Mouse (Mus musculus) erythroblast, embryonic 14.5 days (primary cell): ENCODE measurements around the gene Zfp148. TPM values are rescaled to one million over a fixed set of nuclear protein-coding genes. Genes with fewer than 3 reads are reported as not detected.
"Not testable (repeated sequence)": the region's sequence is repeated elsewhere in the genome, so short reads cannot be mapped to it uniquely, and the experiment has no call there.

Experiments used
- H3K27me3 ChIP-seq: 2 replicates; pipeline ENCODE4 v1.6.1; 2012; ENCODE audit warnings: inconsistent platforms; ENCODE audit not compliant: control insufficient read depth
- H3K36me3 ChIP-seq: 2 replicates; pipeline ENCODE4 v1.6.1; 2012; ENCODE audit warnings: mild to moderate bottlenecking, inconsistent platforms; ENCODE audit not compliant: control insufficient read depth
- H3K4me1 ChIP-seq: 2 replicates; pipeline ENCODE4 v1.6.1; 2012; ENCODE audit warnings: inconsistent platforms; ENCODE audit not compliant: control insufficient read depth
- H3K4me3 ChIP-seq: replicated peaks from 2 replicates; pipeline ENCODE3; 2012; ENCODE audit warnings: moderate library complexity, mild to moderate bottlenecking, inconsistent platforms
- H3K9me3 ChIP-seq: 2 replicates; pipeline ENCODE4 v1.6.1; 2012; ENCODE audit warnings: low read length, inconsistent platforms, mixed read lengths; ENCODE audit not compliant: control insufficient read depth
- GATA1 ChIP-seq: IDR thresholded peaks from 2 replicates; pipeline ENCODE4 v1.6.1; 2012; ENCODE audit warnings: low read length, inconsistent platforms, mixed read lengths
- TAL1 ChIP-seq: IDR thresholded peaks from 3 replicates; pipeline ENCODE4 v1.6.1; 2012; ENCODE audit warnings: low read length, inconsistent platforms, mixed read lengths
- polyA plus RNA-seq: library from polyadenylated mRNA; stranded (reverse); fragments of >175 nt; gene quantifications from 2 replicates; pipeline ENCODE4 v1.2.3, GENCODE M21; 2012

The Zfp148 gene
- polyA plus RNA-seq, 1 experiment, result 0.05 TPM

- H3K27me3 ChIP-seq, result no peaks in the 10 kb centered on the region
- H3K9me3 ChIP-seq, result no peaks in the 10 kb centered on the region
- H3K36me3 ChIP-seq, result peaks cover 17% of the 10 kb centered on the region
- H3K4me1 ChIP-seq, result no peaks in the 10 kb centered on the region
- no peak for TF ChIP-seq GATA1
- no peak for TF ChIP-seq TAL1
- H3K4me3 ChIP-seq, result no peak overlapping the region
These were observed 84.6 kb downstream of the Zfp148 start for GRCm38 (mm10) chr16:33465242-33465614.

GRCm38 (mm10) chr16:33467451-33467850 is 86.8 kb downstream of the Zfp148 start:
- H3K36me3 ChIP-seq, result peaks cover 24% of the 10 kb centered on the region
- no peaks in the 10 kb centered on the region for H3K27me3 ChIP-seq
- H3K4me1 ChIP-seq, result no peaks in the 10 kb centered on the region
- H3K4me3 ChIP-seq, result no peak overlapping the region
- no peak for TF ChIP-seq TAL1
- TF ChIP-seq GATA1, result no peak
- no peaks in the 10 kb centered on the region for H3K9me3 ChIP-seq

- Histone ChIP-seq H3K4me1 (no peaks in the 10 kb centered on the region), H3K4me3 (no peak overlapping the region), H3K36me3 (peaks cover 29% of the 10 kb centered on the region), H3K27me3 (no peaks in the 10 kb centered on the region), H3K9me3 (no peaks in the 10 kb centered on the region)
- TF ChIP-seq TAL1 (no peak), GATA1 (no peak)
These were observed 89.3 kb downstream of the Zfp148 start for GRCm38 (mm10) chr16:33469973-33470372.

GRCm38 (mm10) chr16:33474381-33474780 is 93.7 kb downstream of the Zfp148 start:
- no peaks in the 10 kb centered on the region for H3K27me3 ChIP-seq
- H3K9me3 ChIP-seq, result no peaks in the 10 kb centered on the region
- H3K4me3 ChIP-seq, result no peak overlapping the region
- H3K36me3 ChIP-seq, result peaks cover 29% of the 10 kb centered on the region
- TF ChIP-seq TAL1 (no peak), GATA1 (no peak)
- H3K4me1 ChIP-seq, result no peaks in the 10 kb centered on the region

GRCm38 (mm10) chr16:33479926-33480325 is 99.3 kb downstream of the Zfp148 start:
- no peaks in the 10 kb centered on the region for H3K4me1 ChIP-seq
- H3K9me3 ChIP-seq, result no peaks in the 10 kb centered on the region
- H3K36me3 ChIP-seq, result peaks cover 30% of the 10 kb centered on the region
- TF ChIP-seq TAL1, result no peak
- no peak for TF ChIP-seq GATA1
- H3K4me3 ChIP-seq, result no peak overlapping the region
- H3K27me3 ChIP-seq, result no peaks in the 10 kb centered on the region

- Histone ChIP-seq H3K9me3 (no peaks in the 10 kb centered on the region), H3K36me3 (peaks cover 28% of the 10 kb centered on the region), H3K4me1 (no peaks in the 10 kb centered on the region), H3K27me3 (no peaks in the 10 kb centered on the region), H3K4me3 (no peak overlapping the region)
- TF ChIP-seq TAL1 (no peak), GATA1 (no peak)
These were observed 100.5 kb downstream of the Zfp148 start for GRCm38 (mm10) chr16:33481148-33481547.

GRCm38 (mm10) chr16:33482309-33482708 is 101.7 kb downstream of the Zfp148 start:
- Histone ChIP-seq H3K36me3 (peaks cover 29% of the 10 kb centered on the region), H3K4me3 (no peak overlapping the region), H3K4me1 (no peaks in the 10 kb centered on the region), H3K27me3 (no peaks in the 10 kb centered on the region), H3K9me3 (no peaks in the 10 kb centered on the region)
- TF ChIP-seq TAL1 (no peak), GATA1 (no peak)

GRCm38 (mm10) chr16:33487709-33488108 is 107.1 kb downstream of the Zfp148 start:
- Histone ChIP-seq H3K4me3 (no peak overlapping the region), H3K4me1 (no peaks in the 10 kb centered on the region), H3K9me3 (no peaks in the 10 kb centered on the region), H3K27me3 (no peaks in the 10 kb centered on the region), H3K36me3 (peaks cover 37% of the 10 kb centered on the region)
- TF ChIP-seq TAL1 (no peak), GATA1 (no peak)

- no peaks in the 10 kb centered on the region for H3K9me3 ChIP-seq
- TF ChIP-seq TAL1 (no peak), GATA1 (no peak)
- peaks cover 46% of the 10 kb centered on the region for H3K36me3 ChIP-seq
These were observed 113.7 kb downstream of the Zfp148 start for GRCm38 (mm10) chr16:33494374-33494773.

GRCm38 (mm10) chr16:33508082-33508481 is 127.4 kb downstream of the Zfp148 start:
- no peaks in the 10 kb centered on the region for H3K27me3 ChIP-seq
- H3K36me3 ChIP-seq, result peaks cover 3% of the 10 kb centered on the region; the same call in 1 of the 2 replicates
- TF ChIP-seq GATA1 (no peak), TAL1 (no peak)
- no peak overlapping the region for H3K4me3 ChIP-seq
- peaks cover 3% of the 10 kb centered on the region; the same call in 1 of the 2 replicates for H3K9me3 ChIP-seq
- no peaks in the 10 kb centered on the region for H3K4me1 ChIP-seq

More at GRCm38 (mm10) chr16:33494374-33494773, 113.7 kb downstream of the Zfp148 start:
- Histone ChIP-seq H3K4me1 (no peaks in the 10 kb centered on the region), H3K27me3 (no peaks in the 10 kb centered on the region), H3K4me3 (no peak overlapping the region)

- H3K4me1 ChIP-seq, H3K4me3 ChIP-seq, H3K9me3 ChIP-seq, H3K36me3 ChIP-seq, H3K27me3 ChIP-seq: not testable (repeated sequence)
These were observed 128.6 kb downstream of the Zfp148 start for GRCm38 (mm10) chr16:33509231-33509630.

- H3K4me1 ChIP-seq, H3K36me3 ChIP-seq, H3K27me3 ChIP-seq, H3K9me3 ChIP-seq, H3K4me3 ChIP-seq: not testable (repeated sequence)
These were observed 130.2 kb downstream of the Zfp148 start for GRCm38 (mm10) chr16:33510856-33511255.
